Mouse (Mus musculus): ENCODE measurements around the gene Cacna1a. TPM values are rescaled to one million over a fixed set of nuclear protein-coding genes. Genes with fewer than 3 reads are reported as not detected.

Cacna1a gene
- polyA plus RNA-seq, 1 experiment from 2014 or later = 6.6 TPM

- H3K27me3 ChIP-seq (ENCODE audit: insufficient read depth, low read length) = no peaks in the 10 kb centered on the region
- no peak overlapping the region for H3K9ac ChIP-seq (ENCODE audit: low read depth, low read length)
- no peaks in the 10 kb centered on the region for H3K36me3 ChIP-seq (ENCODE audit: insufficient read depth, low read length)
- no peaks in the 10 kb centered on the region for H3K9me3 ChIP-seq (replicated peaks; ENCODE audit: low read length)
- no peak overlapping the region for H3K4me2 ChIP-seq (ENCODE audit: low read length)
- TF ChIP-seq CTCF (IDR thresholded peaks at IDR 0.05; ENCODE audit: low read depth) = no peak
- no peaks in the 10 kb centered on the region for H3K4me1 ChIP-seq (replicated peaks; ENCODE audit: insufficient read depth, low read length)
- 79% methylated on average over 25 of the region's 25 CpGs for WGBS
- H3K4me3 ChIP-seq (replicated peaks; ENCODE audit: low read depth, low read length) = no peak overlapping the region
- ATAC-seq (replicated peaks; ENCODE audit: low FRiP score, low read depth) (no peak), DNase-seq (ENCODE audit: low spot score) (no peak)
- H3K27ac ChIP-seq = no peak overlapping the region
Observed at GRCm38 (mm10) chr8:84565577-84566360, 177.5 kb downstream of the Cacna1a start.

GRCm38 (mm10) chr8:84566816-84567413, 178.7 kb downstream of the Cacna1a start:
- no peak overlapping the region for H3K4me2 ChIP-seq (ENCODE audit: low read length)
- no peak for ATAC-seq (replicated peaks; ENCODE audit: low FRiP score, low read depth)
- 76% methylated on average over 12 of the region's 12 CpGs for WGBS

GRCm38 (mm10) chr8:84567541-84567940, 179.3 kb downstream of the Cacna1a start:
- no peak overlapping the region for H3K9ac ChIP-seq (ENCODE audit: low read depth, low read length)
- no peak for TF ChIP-seq CTCF (IDR thresholded peaks at IDR 0.05; ENCODE audit: low read depth)
- H3K36me3 ChIP-seq (ENCODE audit: insufficient read depth, low read length) = no peaks in the 10 kb centered on the region
- H3K4me2 ChIP-seq (ENCODE audit: low read length) = no peak overlapping the region
- no peaks in the 10 kb centered on the region for H3K9me3 ChIP-seq (replicated peaks; ENCODE audit: low read length)
- no peaks in the 10 kb centered on the region for H3K4me1 ChIP-seq (replicated peaks; ENCODE audit: insufficient read depth, low read length)
- H3K4me3 ChIP-seq (replicated peaks; ENCODE audit: low read depth, low read length) = no peak overlapping the region
- H3K27me3 ChIP-seq (ENCODE audit: insufficient read depth, low read length) = no peaks in the 10 kb centered on the region
- ATAC-seq (replicated peaks; ENCODE audit: low FRiP score, low read depth) (no peak), DNase-seq (ENCODE audit: low spot score) (no peak)
- 59% methylated on average over 19 of the region's 19 CpGs for WGBS
- H3K27ac ChIP-seq = no peak overlapping the region

More at GRCm38 (mm10) chr8:84566816-84567413, 178.7 kb downstream of the Cacna1a start:
- no peaks in the 10 kb centered on the region for H3K4me1 ChIP-seq (replicated peaks; ENCODE audit: insufficient read depth, low read length)
- H3K27me3 ChIP-seq (ENCODE audit: insufficient read depth, low read length) = no peaks in the 10 kb centered on the region
- no peak overlapping the region for H3K27ac ChIP-seq
- H3K9ac ChIP-seq (ENCODE audit: low read depth, low read length) = no peak overlapping the region
- DNase-seq (ENCODE audit: low spot score) = no peak
- no peaks in the 10 kb centered on the region for H3K36me3 ChIP-seq (ENCODE audit: insufficient read depth, low read length)
- no peak overlapping the region for H3K4me3 ChIP-seq (replicated peaks; ENCODE audit: low read depth, low read length)
- TF ChIP-seq CTCF (IDR thresholded peaks at IDR 0.05; ENCODE audit: low read depth) = no peak
- no peaks in the 10 kb centered on the region for H3K9me3 ChIP-seq (replicated peaks; ENCODE audit: low read length)

GRCm38 (mm10) chr8:84568737-84569136, 180.5 kb downstream of the Cacna1a start:
- H3K36me3 ChIP-seq (ENCODE audit: insufficient read depth, low read length) = no peaks in the 10 kb centered on the region
- ATAC-seq (replicated peaks; ENCODE audit: low FRiP score, low read depth) = no peak

GRCm38 (mm10) chr8:84569921-84570673, 181.9 kb downstream of the Cacna1a start:
- H3K9ac ChIP-seq (ENCODE audit: low read depth, low read length) = no peak overlapping the region
- WGBS = 42% methylated on average over 25 of the region's 25 CpGs
- peak; percentile 49; the same call in 1 of the 2 replicates for TF ChIP-seq CTCF (IDR thresholded peaks at IDR 0.05; ENCODE audit: low read depth)
- no peak for ATAC-seq (replicated peaks; ENCODE audit: low FRiP score, low read depth)
- H3K27ac ChIP-seq = no peak overlapping the region
- no peaks in the 10 kb centered on the region for H3K4me1 ChIP-seq (replicated peaks; ENCODE audit: insufficient read depth, low read length)
- no peaks in the 10 kb centered on the region for H3K36me3 ChIP-seq (ENCODE audit: insufficient read depth, low read length)
- peak; percentile 17 for DNase-seq (ENCODE audit: low spot score)
- H3K27me3 ChIP-seq (ENCODE audit: insufficient read depth, low read length) = no peaks in the 10 kb centered on the region
- H3K9me3 ChIP-seq (replicated peaks; ENCODE audit: low read length) = no peaks in the 10 kb centered on the region
- 0 out of 2 replicates have a peak overlapping the region, but pooled peaks have one; percentile 23 for H3K4me2 ChIP-seq (ENCODE audit: low read length)
- H3K4me3 ChIP-seq (replicated peaks; ENCODE audit: low read depth, low read length) = no peak overlapping the region

More at GRCm38 (mm10) chr8:84568737-84569136, 180.5 kb downstream of the Cacna1a start:
- Histone ChIP-seq H3K4me3 (replicated peaks; ENCODE audit: low read depth, low read length) (no peak overlapping the region), H3K4me2 (ENCODE audit: low read length) (no peak overlapping the region), H3K9me3 (replicated peaks; ENCODE audit: low read length) (no peaks in the 10 kb centered on the region), H3K27me3 (ENCODE audit: insufficient read depth, low read length) (no peaks in the 10 kb centered on the region), H3K9ac (ENCODE audit: low read depth, low read length) (no peak overlapping the region), H3K4me1 (replicated peaks; ENCODE audit: insufficient read depth, low read length) (no peaks in the 10 kb centered on the region), H3K27ac (no peak overlapping the region)
- no peak for TF ChIP-seq CTCF (IDR thresholded peaks at IDR 0.05; ENCODE audit: low read depth)
- DNase-seq (ENCODE audit: low spot score) = no peak
- 78% methylated on average over 8 of the region's 8 CpGs for WGBS

GRCm38 (mm10) chr8:84577432-84577831, 189.2 kb downstream of the Cacna1a start:
- H3K27ac ChIP-seq = no peak overlapping the region
- WGBS = 75% methylated on average over 4 of the region's 4 CpGs
- TF ChIP-seq CTCF (IDR thresholded peaks at IDR 0.05; ENCODE audit: low read depth) = no peak
- no peaks in the 10 kb centered on the region for H3K27me3 ChIP-seq (ENCODE audit: insufficient read depth, low read length)
- no peak overlapping the region for H3K9ac ChIP-seq (ENCODE audit: low read depth, low read length)
- no peaks in the 10 kb centered on the region for H3K9me3 ChIP-seq (replicated peaks; ENCODE audit: low read length)
- ATAC-seq (replicated peaks; ENCODE audit: low FRiP score, low read depth) = no peak
- no peak for DNase-seq (ENCODE audit: low spot score)
- H3K4me2 ChIP-seq (ENCODE audit: low read length) = no peak overlapping the region
- H3K36me3 ChIP-seq (ENCODE audit: insufficient read depth, low read length) = no peaks in the 10 kb centered on the region
- H3K4me3 ChIP-seq (replicated peaks; ENCODE audit: low read depth, low read length) = no peak overlapping the region
- no peaks in the 10 kb centered on the region for H3K4me1 ChIP-seq (replicated peaks; ENCODE audit: insufficient read depth, low read length)
